Mouse (Mus musculus): ENCODE measurements around the gene Rab3b. TPM values are rescaled to one million over a fixed set of nuclear protein-coding genes. Genes with fewer than 3 reads are reported as not detected.

Rab3b gene
- polyA plus RNA-seq, 1 experiment from 2014 or later = 3.2 TPM

DNA sequence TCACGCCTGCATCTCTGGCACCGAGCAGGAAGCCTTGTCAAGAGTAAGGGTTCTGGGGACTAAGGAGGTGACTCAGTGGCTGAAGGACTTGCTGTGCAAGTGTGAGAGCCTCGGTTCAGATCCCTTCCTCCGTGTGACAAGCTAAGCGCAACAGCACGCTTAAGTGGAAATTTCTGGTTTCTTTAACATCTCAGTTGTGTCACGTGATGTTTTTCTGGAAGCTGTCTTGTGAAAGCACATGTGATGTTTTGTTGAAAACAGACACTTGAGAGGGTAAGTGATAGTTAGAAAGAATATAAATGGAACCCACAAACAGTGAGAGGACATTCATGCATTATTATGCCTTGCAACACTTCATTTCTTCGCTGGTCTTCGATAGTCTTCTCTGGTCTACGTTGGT is 25.9 kb downstream of the Rab3b start:
- whole genome bisulfite sequencing = 79% methylated on average over 10 of the region's 10 CpGs
- Histone ChIP-seq H3K4me2 (replicated peaks; ENCODE audit: low read depth, low read length) (no peak overlapping the region), H3K9me3 (ENCODE audit: low read length) (no peaks in the 10 kb centered on the region), H3K36me3 (ENCODE audit: insufficient read depth, low read length) (no peaks in the 10 kb centered on the region), H3K4me1 (ENCODE audit: insufficient read depth, low read depth, low read length) (no peaks in the 10 kb centered on the region), H3K27me3 (replicated peaks; ENCODE audit: insufficient read depth, low read length) (no peaks in the 10 kb centered on the region), H3K9ac (replicated peaks; ENCODE audit: low read depth) (no peak overlapping the region), H3K27ac (ENCODE audit: low read length) (no peak overlapping the region), H3K4me3 (ENCODE audit: low read depth, low read length) (no peak overlapping the region)
- no peak for DNase-seq (ENCODE audit: low spot score)
- TF ChIP-seq EP300 (IDR thresholded peaks at IDR 0.05) (no peak), CTCF (IDR thresholded peaks at IDR 0.05) (no peak)
- no peak for ATAC-seq

DNA sequence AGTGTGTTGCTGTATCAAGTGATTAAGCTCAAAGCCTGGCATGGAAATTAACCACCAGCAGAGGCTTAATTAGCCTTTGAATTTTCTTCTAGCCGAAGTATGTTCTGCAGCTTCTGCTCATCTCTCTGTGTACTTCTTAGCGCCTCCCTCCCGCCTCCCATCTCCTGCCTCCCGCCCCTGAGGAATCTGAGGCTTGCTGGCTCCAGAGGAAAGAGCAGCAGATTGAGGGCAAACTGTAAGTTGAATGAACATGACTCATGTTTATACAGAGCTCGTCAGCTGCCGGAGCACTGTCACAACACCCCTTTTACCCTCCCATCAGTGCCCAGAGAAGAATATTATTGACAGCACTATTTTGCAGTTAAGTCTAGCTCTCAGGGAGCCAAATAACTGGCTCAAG is 27.0 kb downstream of the Rab3b start:
- TF ChIP-seq CTCF (IDR thresholded peaks at IDR 0.05) (no peak), EP300 (IDR thresholded peaks at IDR 0.05) (no peak)
- Histone ChIP-seq H3K4me2 (replicated peaks; ENCODE audit: low read depth, low read length) (no peak overlapping the region), H3K4me3 (ENCODE audit: low read depth, low read length) (no peak overlapping the region), H3K36me3 (ENCODE audit: insufficient read depth, low read length) (no peaks in the 10 kb centered on the region), H3K4me1 (ENCODE audit: insufficient read depth, low read depth, low read length) (no peaks in the 10 kb centered on the region), H3K9ac (replicated peaks; ENCODE audit: low read depth) (no peak overlapping the region), H3K27ac (ENCODE audit: low read length) (no peak overlapping the region), H3K27me3 (replicated peaks; ENCODE audit: insufficient read depth, low read length) (no peaks in the 10 kb centered on the region), H3K9me3 (ENCODE audit: low read length) (no peaks in the 10 kb centered on the region)
- WGBS = 13% methylated on average over 6 of the region's 6 CpGs
- ATAC-seq (no peak; the same call in 1 of the 2 replicates), DNase-seq (ENCODE audit: low spot score) (peak; percentile 26)

DNA sequence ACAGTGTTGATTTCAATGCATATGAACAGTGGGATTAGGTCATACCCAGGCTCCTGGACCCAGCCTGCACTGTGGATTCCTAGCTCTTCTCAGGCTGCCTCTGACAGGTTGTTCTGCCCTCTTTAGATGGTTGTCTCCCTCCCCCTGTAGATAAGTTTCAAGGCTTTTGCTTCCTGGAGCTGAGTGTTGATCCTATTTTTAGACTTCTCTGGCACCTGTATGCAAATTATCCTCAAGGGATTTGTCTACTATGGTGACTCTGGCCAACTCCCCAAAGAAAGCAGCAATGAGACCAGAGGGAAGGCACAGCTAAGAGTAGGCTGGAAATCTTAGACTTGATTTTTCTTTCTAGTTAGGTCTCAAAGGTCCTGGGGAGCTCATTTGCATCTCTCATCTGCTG is 28.6 kb downstream of the Rab3b start:
- no peak overlapping the region for H3K9ac ChIP-seq (replicated peaks; ENCODE audit: low read depth)
- no peak overlapping the region for H3K4me2 ChIP-seq (replicated peaks; ENCODE audit: low read depth, low read length)
- no peak for ATAC-seq
- H3K4me1 ChIP-seq (ENCODE audit: insufficient read depth, low read depth, low read length) = no peaks in the 10 kb centered on the region
- no peaks in the 10 kb centered on the region for H3K27me3 ChIP-seq (replicated peaks; ENCODE audit: insufficient read depth, low read length)
- H3K9me3 ChIP-seq (ENCODE audit: low read length) = no peaks in the 10 kb centered on the region
- peak; percentile 24 for DNase-seq (ENCODE audit: low spot score)
- no peaks in the 10 kb centered on the region for H3K36me3 ChIP-seq (ENCODE audit: insufficient read depth, low read length)
- H3K4me3 ChIP-seq (ENCODE audit: low read depth, low read length) = no peak overlapping the region
- H3K27ac ChIP-seq (ENCODE audit: low read length) = no peak overlapping the region
- TF ChIP-seq EP300 (IDR thresholded peaks at IDR 0.05) (no peak), CTCF (IDR thresholded peaks at IDR 0.05) (no peak)

DNA sequence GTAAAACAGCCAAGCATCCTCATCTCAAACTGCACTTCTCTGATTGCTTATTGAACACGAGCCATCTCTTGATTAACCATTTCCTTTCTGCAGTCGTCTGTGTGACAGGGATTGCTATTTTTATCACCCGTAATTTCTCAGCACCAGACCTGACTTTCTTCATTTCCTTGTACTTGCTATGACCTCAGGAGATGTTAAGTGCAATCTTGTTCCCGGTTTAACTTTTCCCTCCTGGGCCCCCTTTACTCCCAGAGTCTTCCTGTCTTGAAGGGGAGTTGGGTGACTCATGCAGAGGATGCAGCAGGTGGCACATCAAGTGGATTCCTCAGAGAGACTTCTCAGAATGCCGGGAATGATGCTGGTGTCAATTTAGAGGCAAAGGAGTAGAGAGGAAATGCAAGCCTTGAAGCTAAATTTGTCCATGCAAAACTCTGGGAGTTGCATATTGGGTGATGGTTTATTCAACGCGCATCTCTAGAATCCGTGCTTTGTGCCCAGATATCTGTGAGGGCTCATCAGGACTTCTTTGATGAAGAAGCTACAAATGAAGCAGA is 31.1 kb downstream of the Rab3b start:
- TF ChIP-seq EP300 (IDR thresholded peaks at IDR 0.05) = no peak
- no peak for TF ChIP-seq CTCF (IDR thresholded peaks at IDR 0.05)
- ATAC-seq (no peak), DNase-seq (ENCODE audit: low spot score) (no peak)
- H3K36me3 ChIP-seq (ENCODE audit: insufficient read depth, low read length) = no peaks in the 10 kb centered on the region
- no peaks in the 10 kb centered on the region for H3K9me3 ChIP-seq (ENCODE audit: low read length)
- no peak overlapping the region for H3K9ac ChIP-seq (replicated peaks; ENCODE audit: low read depth)
- H3K27me3 ChIP-seq (replicated peaks; ENCODE audit: insufficient read depth, low read length) = no peaks in the 10 kb centered on the region
- H3K4me3 ChIP-seq (ENCODE audit: low read depth, low read length) = no peak overlapping the region
- no peak overlapping the region for H3K4me2 ChIP-seq (replicated peaks; ENCODE audit: low read depth, low read length)
- H3K4me1 ChIP-seq (ENCODE audit: insufficient read depth, low read depth, low read length) = peaks cover 3% of the 10 kb centered on the region; the same call in 1 of the 2 replicates
- WGBS = 45% methylated on average over 8 of the region's 8 CpGs
- no peak overlapping the region for H3K27ac ChIP-seq (ENCODE audit: low read length)

DNA sequence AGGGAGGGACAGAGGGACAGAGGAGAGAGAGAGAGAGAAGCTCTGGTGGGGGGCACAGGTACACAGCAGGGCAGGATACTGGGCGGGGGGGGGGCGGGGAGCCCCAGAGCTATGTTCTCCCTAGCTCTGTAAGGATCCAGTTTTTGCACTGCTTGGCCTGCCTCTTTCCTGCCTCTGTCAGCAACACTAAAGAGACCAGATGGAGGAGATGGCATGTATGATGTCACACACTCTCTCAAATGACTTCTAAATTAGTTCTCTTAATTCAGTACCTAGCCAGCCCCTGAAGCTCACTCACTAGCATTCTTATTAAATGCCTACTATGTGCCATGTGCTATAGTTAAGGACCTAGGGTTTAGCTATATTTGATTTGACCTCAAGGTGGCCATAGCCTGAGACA is 33.0 kb downstream of the Rab3b start:
- no peak overlapping the region for H3K9ac ChIP-seq (replicated peaks; ENCODE audit: low read depth)
- no peak for TF ChIP-seq EP300 (IDR thresholded peaks at IDR 0.05)
- TF ChIP-seq CTCF (IDR thresholded peaks at IDR 0.05) = no peak
- WGBS = 100% methylated on average over 1 of the region's 2 CpGs
- no peaks in the 10 kb centered on the region for H3K27me3 ChIP-seq (replicated peaks; ENCODE audit: insufficient read depth, low read length)
- ATAC-seq = no peak
- no peaks in the 10 kb centered on the region for H3K9me3 ChIP-seq (ENCODE audit: low read length)
- no peak for DNase-seq (ENCODE audit: low spot score)
- H3K27ac ChIP-seq (ENCODE audit: low read length) = no peak overlapping the region
- no peaks in the 10 kb centered on the region for H3K36me3 ChIP-seq (ENCODE audit: insufficient read depth, low read length)
- H3K4me2 ChIP-seq (replicated peaks; ENCODE audit: low read depth, low read length) = no peak overlapping the region
- H3K4me3 ChIP-seq (ENCODE audit: low read depth, low read length) = no peak overlapping the region
- H3K4me1 ChIP-seq (ENCODE audit: insufficient read depth, low read depth, low read length) = peaks cover 5% of the 10 kb centered on the region; the same call in 1 of the 2 replicates

DNA sequence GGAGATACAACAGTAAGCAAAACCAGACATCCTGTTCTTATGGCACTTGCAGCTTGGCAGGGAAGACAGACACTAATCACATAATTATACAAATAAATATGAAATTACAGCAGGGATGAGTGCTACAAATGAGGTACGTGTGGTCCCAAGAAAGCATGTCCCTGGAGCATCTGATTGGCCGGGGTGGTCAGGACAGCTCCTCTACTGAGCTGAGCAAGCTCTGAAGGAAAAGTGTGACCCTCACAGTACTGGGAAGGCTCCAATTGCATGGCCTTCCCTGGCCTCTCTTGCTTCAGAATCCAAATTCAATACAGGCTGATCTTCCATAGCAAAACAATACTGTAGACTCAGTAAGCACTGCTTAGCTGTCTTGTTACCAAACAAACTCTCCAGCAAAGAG is 34.3 kb downstream of the Rab3b start:
- no peak; the same call in 1 of the 2 replicates for ATAC-seq
- H3K27ac ChIP-seq (ENCODE audit: low read length) = no peak overlapping the region

DNA sequence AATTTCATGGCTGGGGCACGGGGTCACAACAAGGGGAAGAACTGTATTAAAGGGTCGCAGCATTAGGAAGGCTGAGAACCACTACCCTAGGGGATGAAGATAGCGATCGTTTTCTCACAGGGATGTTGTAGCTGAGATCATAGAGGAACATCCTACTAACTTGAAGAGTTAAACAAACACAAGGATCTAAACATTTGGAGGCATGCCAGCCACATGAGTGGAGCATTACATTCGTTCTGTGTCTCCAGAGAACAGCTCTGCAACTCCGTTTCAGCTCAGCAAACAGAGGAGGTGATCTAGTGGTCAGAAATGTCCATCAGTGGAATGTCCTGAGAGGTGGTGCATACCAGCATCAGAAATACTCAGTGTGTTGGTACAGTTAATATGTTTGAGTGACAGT is 35.5 kb downstream of the Rab3b start:
- H3K4me2 ChIP-seq (replicated peaks; ENCODE audit: low read depth, low read length) = no peak overlapping the region
- H3K4me3 ChIP-seq (ENCODE audit: low read depth, low read length) = no peak overlapping the region
- 35% methylated on average over 6 of the region's 6 CpGs for WGBS
- no peaks in the 10 kb centered on the region for H3K36me3 ChIP-seq (ENCODE audit: insufficient read depth, low read length)
- no peak overlapping the region for H3K9ac ChIP-seq (replicated peaks; ENCODE audit: low read depth)
- H3K27ac ChIP-seq (ENCODE audit: low read length) = no peak overlapping the region
- TF ChIP-seq CTCF (IDR thresholded peaks at IDR 0.05) (no peak), EP300 (IDR thresholded peaks at IDR 0.05) (no peak)
- ATAC-seq (no peak), DNase-seq (ENCODE audit: low spot score) (peak; percentile 19)
- peaks cover 5% of the 10 kb centered on the region; the same call in 1 of the 2 replicates for H3K4me1 ChIP-seq (ENCODE audit: insufficient read depth, low read depth, low read length)
- H3K27me3 ChIP-seq (replicated peaks; ENCODE audit: insufficient read depth, low read length) = no peaks in the 10 kb centered on the region
- no peaks in the 10 kb centered on the region for H3K9me3 ChIP-seq (ENCODE audit: low read length)

More for the DNA sequence above, 34.3 kb downstream of the Rab3b start:
- Histone ChIP-seq H3K4me1 (ENCODE audit: insufficient read depth, low read depth, low read length) (peaks cover 5% of the 10 kb centered on the region; the same call in 1 of the 2 replicates), H3K9me3 (ENCODE audit: low read length) (no peaks in the 10 kb centered on the region), H3K4me3 (ENCODE audit: low read depth, low read length) (no peak overlapping the region), H3K4me2 (replicated peaks; ENCODE audit: low read depth, low read length) (no peak overlapping the region), H3K27me3 (replicated peaks; ENCODE audit: insufficient read depth, low read length) (no peaks in the 10 kb centered on the region), H3K36me3 (ENCODE audit: insufficient read depth, low read length) (no peaks in the 10 kb centered on the region), H3K9ac (replicated peaks; ENCODE audit: low read depth) (no peak overlapping the region)
- 66% methylated on average over 2 of the region's 2 CpGs for WGBS
- TF ChIP-seq CTCF (IDR thresholded peaks at IDR 0.05) (no peak), EP300 (IDR thresholded peaks at IDR 0.05) (no peak)
- DNase-seq (ENCODE audit: low spot score) = no peak
